Comparison of ENCODE assay signal across 12 mouse cellular contexts in genomic region chr13:45751231-45751630, GRCm38 (mm10).
A peak's percentile ranks its signal among the peaks of the same experiment; 100 is the strongest.
DNase-seq lines count a peak whose midpoint lies in the region; ATAC-seq and TF ChIP-seq lines count a peak whose summit lies in the region.
"Had no signal": no experiment of that assay in that cellular context is flagged by ENCODE, and none has a peak within 500 bp of the region (broad histone marks: within the 10 kb centered on the region; RNA-seq: fewer than 3 reads in every experiment).

No protein-coding gene starts in this region.

- no peak overlapping the region for H3K27ac ChIP-seq in kidney, embryonic 14.5 days (ENCODE audit: low read depth, low read length)
- no peak overlapping the region for H3K27ac ChIP-seq in liver, postnatal 0 days (ENCODE audit: low read depth)
- H3K27ac ChIP-seq: liver, embryonic 15.5 days had no signal

- no peaks in the 10 kb centered on the region for H3K36me3 ChIP-seq in kidney, embryonic 14.5 days (ENCODE audit: control insufficient read depth, insufficient read depth, low read length)
- H3K36me3 ChIP-seq in liver, postnatal 0 days (replicated peaks; ENCODE audit: insufficient read depth, low read length) = 0 out of 2 replicates have a peak, but pooled peaks cover 6% of the 10 kb centered on the region
- H3K36me3 ChIP-seq: liver, embryonic 15.5 days; midbrain, embryonic 13.5 days had no signal

- H3K27me3 ChIP-seq in kidney, embryonic 14.5 days (ENCODE audit: control insufficient read depth, insufficient read depth, low read length) = no peaks in the 10 kb centered on the region
- no peaks in the 10 kb centered on the region for H3K27me3 ChIP-seq in liver, postnatal 0 days (ENCODE audit: insufficient read depth, low read length)
- H3K27me3 ChIP-seq: liver, embryonic 15.5 days; midbrain, embryonic 13.5 days had no signal

- ATAC-seq in kidney, embryonic 14.5 days (ENCODE audit: low FRiP score, low TSS enrichment) = no peak
- ATAC-seq in liver, postnatal 0 days = no peak
- ATAC-seq: midbrain, embryonic 13.5 days had no signal

- peak; percentile 46 to 68 for DNase-seq in adrenal gland, adult (ENCODE audit: inconsistent age in 2 of 2, low spot score in 1 of 2)
- DNase-seq in adrenal gland, adult 8-10 months = no peak
- peak; percentile 57 for DNase-seq in kidney, postnatal 10 days
- peak; percentile 46 for DNase-seq in adrenal gland, postnatal 10 days
- peak; percentile 20 for DNase-seq in liver, postnatal 0 days
- no peak for DNase-seq in right cerebral cortex, postnatal 14 days
- DNase-seq in spleen, postnatal 10 days (ENCODE audit: low spot score in 2 of 2) = no peak
- DNase-seq: cerebellum, adult 9-10 months had no signal

- TF ChIP-seq EP300 in liver, postnatal 0 days (IDR thresholded peaks at IDR 0.05; ENCODE audit: low read depth) = 0 out of 2 replicates have a peak, but pooled peaks have one; percentile 28

- H3K4me1 ChIP-seq in kidney, embryonic 14.5 days (ENCODE audit: control insufficient read depth, insufficient read depth, low read length) = peaks cover 15% of the 10 kb centered on the region; the same call in 1 of the 2 replicates
- peaks cover 2% of the 10 kb centered on the region; the same call in 1 of the 2 replicates for H3K4me1 ChIP-seq in liver, postnatal 0 days (ENCODE audit: insufficient read depth)
- H3K4me1 ChIP-seq: liver, embryonic 15.5 days had no signal

- no peak overlapping the region for H3K4me2 ChIP-seq in kidney, embryonic 14.5 days (replicated peaks; ENCODE audit: low read depth, low read length)
- H3K4me2 ChIP-seq in liver, postnatal 0 days (ENCODE audit: low read depth, low read length) = no peak overlapping the region
- H3K4me2 ChIP-seq: liver, embryonic 15.5 days; midbrain, embryonic 13.5 days had no signal

- no peak overlapping the region for H3K4me3 ChIP-seq in kidney, embryonic 14.5 days (ENCODE audit: low read length)
- H3K4me3 ChIP-seq in liver, postnatal 0 days (ENCODE audit: low read depth, low read length) = no peak overlapping the region
- H3K4me3 ChIP-seq: erythroblast, embryonic 14.5 days; liver, embryonic 15.5 days; midbrain, embryonic 13.5 days had no signal

- TF ChIP-seq CTCF in liver, postnatal 0 days (IDR thresholded peaks at IDR 0.05; ENCODE audit: low read depth) = no peak

- 58% methylated on average over 2 of the region's 2 CpGs for WGBS in kidney, embryonic 14.5 days
- 57% methylated on average over 2 of the region's 2 CpGs for WGBS in liver, postnatal 0 days (ENCODE audit: insufficient replicate concordance)

- H3K9me3 ChIP-seq in kidney, embryonic 14.5 days (ENCODE audit: control insufficient read depth, low read length) = no peaks in the 10 kb centered on the region
- H3K9me3 ChIP-seq in liver, postnatal 0 days (ENCODE audit: low read length) = no peaks in the 10 kb centered on the region
- H3K9me3 ChIP-seq: liver, embryonic 15.5 days; midbrain, embryonic 13.5 days had no signal

- no peak overlapping the region for H3K9ac ChIP-seq in kidney, embryonic 14.5 days (ENCODE audit: low read depth, low read length)
- H3K9ac ChIP-seq in liver, postnatal 0 days (replicated peaks) = no peak overlapping the region
- H3K9ac ChIP-seq: liver, embryonic 15.5 days; midbrain, embryonic 13.5 days had no signal

Comparison
In these comparisons a context has a peak if more than half of its experiments do, and no peak if none do; other contexts are left out.
1. DNase-seq: peak in adrenal gland, adult (2 of 2), kidney, postnatal 10 days (single experiment), adrenal gland, postnatal 10 days (single experiment) and liver, postnatal 0 days (single experiment); none in adrenal gland, adult 8-10 months (single experiment), right cerebral cortex, postnatal 14 days (single experiment) and spleen, postnatal 10 days (0 of 2).